Mouse (Mus musculus): Measurements from ENCODE around the gene Olfr1411. TPM values are rescaled to one million over a fixed set of nuclear protein-coding genes. Genes with fewer than 3 reads are reported as not detected.

Olfr1411 gene
- total and polyA plus RNA-seq, 3 experiments: not detected

GRCm38 (mm10) chr1:92617488-92617887 lies 23.3 kb downstream of the Olfr1411 start, which contains the start of gene Olfr12:
Gene Olfr12, plus strand, starts transcription at chr1:92617788.
- Histone ChIP-seq H3K4me1 (ENCODE audit: control insufficient read depth in 1 of 2, insufficient read depth in 2 of 2, low read length in 2 of 2) (no peaks in the 10 kb centered on the region), H3K4me3 (ENCODE audit: control insufficient read depth in 1 of 2, insufficient read depth in 1 of 2, low read depth in 2 of 2, low read length in 2 of 2) (no peak within 1 kb of the TSS), H3K9me3 (replicated peaks; ENCODE audit: insufficient read depth, low read length) (no peaks in the 10 kb centered on the region), H3K27ac (ENCODE audit: control insufficient read depth, low read depth, low read length) (no peak within 1 kb of the TSS), H3K79me2 (ENCODE audit: control insufficient read depth, insufficient read depth, low read length, poor library complexity) (no peaks in the 10 kb centered on the region), H3K9ac (ENCODE audit: control insufficient read depth, low read depth, low read length, poor library complexity, severe bottlenecking) (no peak within 1 kb of the TSS), H3K36me3 (ENCODE audit: control insufficient read depth in 1 of 2, insufficient read depth in 2 of 2, low read length in 2 of 2) (no peaks in the 10 kb centered on the region), H3K27me3 (ENCODE audit: control insufficient read depth in 1 of 2, insufficient read depth in 2 of 2, low read length in 2 of 2) (no peaks in the 10 kb centered on the region)
- DNase-seq (ENCODE audit: low read depth, low spot score): no peak
- TF ChIP-seq SMC3 (IDR thresholded peaks at IDR 0.05; ENCODE audit: low read depth, low read length): no peak
- TF ChIP-seq BHLHE40 (IDR thresholded peaks at IDR 0.05; ENCODE audit: borderline replicate concordance, low read depth, low read length): no peak
- no peak for TF ChIP-seq ZNF384 (IDR thresholded peaks at IDR 0.05; ENCODE audit: low read depth, low read length)
- TF ChIP-seq ZMIZ1 (IDR thresholded peaks at IDR 0.05; ENCODE audit: low read depth, low read length): no peak
- TF ChIP-seq CHD2 (IDR thresholded peaks at IDR 0.05; ENCODE audit: low read length): no peak
- no peak for TF ChIP-seq CTCF (IDR thresholded peaks at IDR 0.05 in 2 of 3, conservative IDR thresholded peaks at IDR 0.05 in 1 of 3; ENCODE audit: control insufficient read depth in 1 of 3, insufficient read depth in 1 of 3, low read depth in 2 of 3, low read length in 3 of 3, poor library complexity in 1 of 3, severe bottlenecking in 1 of 3)
- no peak for TF ChIP-seq USF1 (IDR thresholded peaks at IDR 0.05; ENCODE audit: low read depth, low read length)
- no peak for TF ChIP-seq ZC3H11A (IDR thresholded peaks at IDR 0.05; ENCODE audit: low read depth, low read length)
- TF ChIP-seq KAT2A (conservative IDR thresholded peaks at IDR 0.05; ENCODE audit: low read depth, low read length): no peak
- TF ChIP-seq MYB (IDR thresholded peaks at IDR 0.05; ENCODE audit: low read depth, low read length): no peak
- no peak for TF ChIP-seq MAX (IDR thresholded peaks at IDR 0.05; ENCODE audit: low read length)
- no peak for TF ChIP-seq MAZ (IDR thresholded peaks at IDR 0.05; ENCODE audit: low read depth, low read length)
- TF ChIP-seq POLR2A (IDR thresholded peaks at IDR 0.05; ENCODE audit: control insufficient read depth in 1 of 2, insufficient read depth in 1 of 2, low read depth in 1 of 2, low read length in 2 of 2, poor library complexity in 1 of 2): no peak

- Histone ChIP-seq H3K27me3 (ENCODE audit: control insufficient read depth in 1 of 2, insufficient read depth in 2 of 2, low read length in 2 of 2) (peaks cover 0 to 2% of the 10 kb centered on the region in 2 experiments; a peak in 2 of 4 replicates), H3K36me3 (ENCODE audit: control insufficient read depth in 1 of 2, insufficient read depth in 2 of 2, low read length in 2 of 2) (no peaks in the 10 kb centered on the region), H3K4me1 (ENCODE audit: control insufficient read depth in 1 of 2, insufficient read depth in 2 of 2, low read length in 2 of 2) (no peaks in the 10 kb centered on the region), H3K4me3 (ENCODE audit: control insufficient read depth in 1 of 2, insufficient read depth in 1 of 2, low read depth in 2 of 2, low read length in 2 of 2) (no peak overlapping the region), H3K9me3 (replicated peaks; ENCODE audit: insufficient read depth, low read length) (no peaks in the 10 kb centered on the region), H3K27ac (ENCODE audit: control insufficient read depth, low read depth, low read length) (no peak overlapping the region), H3K79me2 (ENCODE audit: control insufficient read depth, insufficient read depth, low read length, poor library complexity) (no peaks in the 10 kb centered on the region), H3K9ac (ENCODE audit: control insufficient read depth, low read depth, low read length, poor library complexity, severe bottlenecking) (no peak overlapping the region)
- TF ChIP-seq MEF2A (IDR thresholded peaks at IDR 0.05; ENCODE audit: extremely low read depth, insufficient replicate concordance, low read depth, low read length, poor library complexity, severe bottlenecking): no peak
- TF ChIP-seq MYB (IDR thresholded peaks at IDR 0.05; ENCODE audit: low read depth, low read length): no peak
- no peak for TF ChIP-seq NRF1 (IDR thresholded peaks at IDR 0.05; ENCODE audit: insufficient read depth, low read depth, low read length, poor library complexity, severe bottlenecking)
- TF ChIP-seq POLR2AphosphoS2 (IDR thresholded peaks at IDR 0.05; ENCODE audit: low read length): no peak
- no peak for TF ChIP-seq CHD1 (IDR thresholded peaks at IDR 0.05; ENCODE audit: low read depth, low read length)
- DNase-seq (ENCODE audit: low read depth, low spot score): no peak
Measured at GRCm38 (mm10) chr1:92618360-92618759, 24.1 kb downstream of the Olfr1411 start.
